Mouse (Mus musculus) spleen, adult 2 months (tissue): ENCODE results near the gene Robo1. TPM values are rescaled to one million over a fixed set of nuclear protein-coding genes. Genes with fewer than 3 reads are reported as not detected.

Experiments used
- DNase-seq, 2 experiments: peaks; one replicate each; pipeline versions ENCODE4 v3.0.0 to v3.0.0-alpha.2; 2012 to 2021; ENCODE audit warnings: low spot score in 2 of 2, low read depth in 1 of 2
- H3K27ac ChIP-seq: fragments of 200-500 bp; 2 replicates; pipeline ENCODE4 v1.5.1; 2012; ENCODE audit warnings: low read length, inconsistent platforms; ENCODE audit not compliant: insufficient read depth
- H3K27me3 ChIP-seq: fragments of 200-500 bp; 2 replicates; pipeline ENCODE4 v1.6.1; 2012; ENCODE audit warnings: mild to moderate bottlenecking, moderate library complexity, low read length, inconsistent platforms; ENCODE audit not compliant: control insufficient read depth, insufficient read depth
- H3K36me3 ChIP-seq: fragments of 200-500 bp; 2 replicates; pipeline ENCODE4 v1.6.1; 2012; ENCODE audit warnings: mild to moderate bottlenecking, low read length, inconsistent platforms; ENCODE audit not compliant: control insufficient read depth, insufficient read depth
- H3K4me1 ChIP-seq: fragments of 200-500 bp; 2 replicates; pipeline ENCODE4 v1.6.1; 2011; ENCODE audit warnings: inconsistent platforms; ENCODE audit not compliant: control insufficient read depth, insufficient read depth, insufficient read length
- H3K4me3 ChIP-seq: fragments of 200-500 bp; 2 replicates; pipeline ENCODE4 v1.5.1; 2011; ENCODE audit warnings: mild to moderate bottlenecking, inconsistent platforms; ENCODE audit not compliant: insufficient read depth, insufficient read length; ENCODE audit errors: extremely low read depth
- CTCF ChIP-seq: fragments of 200-500 bp; IDR thresholded peaks from 2 replicates; pipeline ENCODE4 v1.5.1; 2011; ENCODE audit warnings: mild to moderate bottlenecking, inconsistent platforms; ENCODE audit not compliant: insufficient read depth, insufficient read length, insufficient replicate concordance; ENCODE audit errors: extremely low read depth
- POLR2A ChIP-seq: fragments of 200-500 bp; IDR thresholded peaks from 2 replicates; pipeline ENCODE4 v1.6.1; 2011; ENCODE audit warnings: low read depth, low read length, inconsistent platforms
- WGBS: fragments of 180-500 bp; shearing (Covaris S2); methylation state at CpG from one replicate; pipeline ENCODE4 v1.1.7; 2018; 5-methylcytosine and 5-hydroxymethylcytosine counted together
- polyA plus RNA-seq: library from polyadenylated mRNA; depleted of rRNA; stranded (reverse); fragments of >200 nt; gene quantifications from 2 replicates; pipeline ENCODE4 v1.2.3, GENCODE M21; 2012

The Robo1 gene
- polyA plus RNA-seq, 1 experiment, result 1.4 TPM

DNA sequence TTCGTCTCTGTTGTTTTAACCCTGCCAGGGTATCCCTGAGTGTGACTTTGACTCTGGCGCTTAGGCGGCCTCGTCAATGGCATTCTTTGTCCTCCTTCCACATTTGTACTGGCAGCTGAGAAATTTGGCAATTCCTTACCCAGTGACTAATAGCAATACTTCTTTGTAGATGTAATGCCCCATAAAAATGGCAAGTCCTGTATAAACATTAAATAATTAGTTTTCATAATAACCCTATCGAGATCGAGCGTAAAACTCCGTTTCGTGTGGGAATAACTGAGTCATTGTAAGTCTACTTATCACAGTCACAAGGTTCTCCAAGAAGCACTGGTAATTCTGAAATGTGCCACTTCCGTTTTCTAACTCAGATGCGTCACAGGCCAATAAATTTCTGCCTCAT, 589.0 kb downstream of the Robo1 start:
- no peak for DNase-seq
- no peak overlapping the region for H3K4me3 ChIP-seq
- no peaks in the 10 kb centered on the region for H3K4me1 ChIP-seq
- 85% methylated on average over 11 of the region's 11 CpGs for whole genome bisulfite sequencing
- no peak overlapping the region for H3K27ac ChIP-seq
- TF ChIP-seq CTCF, result no peak
- TF ChIP-seq POLR2A, result no peak
- no peaks in the 10 kb centered on the region for H3K27me3 ChIP-seq
- H3K36me3 ChIP-seq, result no peaks in the 10 kb centered on the region

DNA sequence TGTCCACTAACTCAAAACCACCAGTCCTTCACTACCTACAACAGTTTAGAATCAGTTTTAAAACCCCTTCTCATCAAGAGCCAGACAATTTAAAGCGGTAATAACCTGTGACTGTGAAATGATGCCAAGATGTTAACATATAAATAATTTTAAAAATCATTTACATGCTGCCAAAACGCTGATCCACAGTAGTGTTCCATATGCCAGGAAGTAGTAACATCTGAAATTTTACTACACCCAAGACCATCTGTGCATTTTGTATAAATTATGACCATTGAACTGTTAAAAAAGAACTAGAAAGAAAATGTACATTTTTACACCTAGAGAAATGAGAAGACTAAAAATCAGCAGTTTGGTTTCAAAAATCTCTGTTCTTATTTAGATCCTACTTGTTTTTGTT, 600.8 kb downstream of the Robo1 start:
- no peak for TF ChIP-seq POLR2A
- no peak for TF ChIP-seq CTCF
- Histone ChIP-seq H3K27ac (no peak overlapping the region), H3K36me3 (no peaks in the 10 kb centered on the region), H3K4me1 (no peaks in the 10 kb centered on the region), H3K4me3 (no peak overlapping the region), H3K27me3 (no peaks in the 10 kb centered on the region; the same call in 1 of the 2 replicates)
- DNase-seq, result no peak
- 80% methylated on average over 2 of the region's 2 CpGs for WGBS

DNA sequence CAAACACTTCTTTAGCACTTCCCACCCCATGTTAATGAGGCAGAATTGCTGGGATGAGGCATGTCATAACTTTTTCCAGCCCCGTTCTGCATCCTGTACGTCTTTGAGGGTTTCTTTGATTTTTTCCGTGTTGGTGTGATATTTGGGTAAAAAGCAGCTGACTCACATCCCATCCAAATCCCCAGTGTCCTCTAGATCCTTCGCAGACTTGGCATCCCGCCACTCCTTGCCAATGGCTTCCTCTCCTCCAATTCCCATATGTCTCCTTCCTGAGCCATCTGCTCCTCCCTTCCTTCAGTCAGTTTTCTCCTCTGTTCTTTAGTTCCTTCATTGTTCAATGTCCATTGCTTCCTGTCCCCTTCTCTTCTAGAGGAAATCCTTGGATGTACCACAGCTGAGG, 605.0 kb downstream of the Robo1 start:
- no peak for TF ChIP-seq CTCF
- no peak for TF ChIP-seq POLR2A
- Histone ChIP-seq H3K27me3 (no peaks in the 10 kb centered on the region; the same call in 1 of the 2 replicates), H3K4me3 (no peak overlapping the region), H3K4me1 (no peaks in the 10 kb centered on the region), H3K36me3 (no peaks in the 10 kb centered on the region), H3K27ac (no peak overlapping the region)
- DNase-seq, result no peak
- WGBS, result 56% methylated on average over 5 of the region's 5 CpGs

DNA sequence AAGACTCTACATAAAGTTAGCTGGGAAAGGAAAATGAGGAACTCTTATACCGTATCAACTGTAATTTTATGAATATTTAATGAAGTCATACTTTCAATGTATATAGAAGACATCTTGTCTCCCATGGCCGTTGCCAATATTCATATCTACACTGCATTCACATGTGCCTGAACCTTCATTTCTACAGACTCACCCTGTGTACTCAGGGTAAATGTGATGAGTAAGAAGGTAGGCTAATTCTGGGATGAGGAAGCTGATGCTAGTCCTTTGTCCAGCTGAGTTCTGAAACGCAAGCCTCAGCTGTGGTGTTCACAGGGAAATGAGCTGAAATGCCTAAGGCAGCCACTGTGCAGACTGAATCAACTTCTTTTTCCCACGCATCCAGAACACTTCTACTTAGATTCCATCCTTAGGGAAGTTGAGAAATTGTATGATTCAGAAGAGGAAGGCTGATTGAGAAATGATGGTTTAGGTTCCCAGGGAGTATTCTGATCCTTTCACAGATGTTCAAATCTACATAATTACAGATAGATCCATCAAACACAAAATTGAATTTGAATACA, 606.0 kb downstream of the Robo1 start:
- Histone ChIP-seq H3K4me3 (no peak overlapping the region), H3K27me3 (no peaks in the 10 kb centered on the region; the same call in 1 of the 2 replicates), H3K36me3 (no peaks in the 10 kb centered on the region), H3K27ac (no peak overlapping the region), H3K4me1 (no peaks in the 10 kb centered on the region)
- TF ChIP-seq CTCF (no peak), POLR2A (no peak)
- no peak for DNase-seq
- 79% methylated on average over 4 of the region's 4 CpGs for WGBS

DNA sequence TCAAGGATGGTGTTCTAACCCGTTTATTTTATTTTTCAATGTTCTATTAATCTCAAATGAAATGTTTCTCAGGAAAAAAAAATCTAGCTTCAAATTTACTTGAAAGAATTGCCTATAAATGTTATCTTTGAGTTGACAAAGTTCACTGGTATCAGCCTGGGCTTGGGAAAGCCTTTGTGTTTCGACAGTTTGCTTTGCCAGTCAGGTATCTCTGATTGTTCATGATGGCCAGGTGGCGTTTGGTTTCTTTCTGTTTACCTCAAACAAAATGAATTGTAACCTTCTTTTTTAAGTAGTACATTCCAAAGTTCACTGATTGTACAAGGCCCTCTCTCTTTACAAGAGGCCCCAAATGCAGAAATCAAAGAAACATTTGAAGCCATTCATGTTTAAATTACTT, 611.9 kb downstream of the Robo1 start:
- Histone ChIP-seq H3K4me3 (no peak overlapping the region), H3K27me3 (no peaks in the 10 kb centered on the region), H3K36me3 (no peaks in the 10 kb centered on the region), H3K4me1 (no peaks in the 10 kb centered on the region), H3K27ac (no peak overlapping the region)
- DNase-seq, result no peak
- TF ChIP-seq POLR2A (no peak), CTCF (no peak)
- WGBS, result 79% methylated on average over 3 of the region's 3 CpGs

DNA sequence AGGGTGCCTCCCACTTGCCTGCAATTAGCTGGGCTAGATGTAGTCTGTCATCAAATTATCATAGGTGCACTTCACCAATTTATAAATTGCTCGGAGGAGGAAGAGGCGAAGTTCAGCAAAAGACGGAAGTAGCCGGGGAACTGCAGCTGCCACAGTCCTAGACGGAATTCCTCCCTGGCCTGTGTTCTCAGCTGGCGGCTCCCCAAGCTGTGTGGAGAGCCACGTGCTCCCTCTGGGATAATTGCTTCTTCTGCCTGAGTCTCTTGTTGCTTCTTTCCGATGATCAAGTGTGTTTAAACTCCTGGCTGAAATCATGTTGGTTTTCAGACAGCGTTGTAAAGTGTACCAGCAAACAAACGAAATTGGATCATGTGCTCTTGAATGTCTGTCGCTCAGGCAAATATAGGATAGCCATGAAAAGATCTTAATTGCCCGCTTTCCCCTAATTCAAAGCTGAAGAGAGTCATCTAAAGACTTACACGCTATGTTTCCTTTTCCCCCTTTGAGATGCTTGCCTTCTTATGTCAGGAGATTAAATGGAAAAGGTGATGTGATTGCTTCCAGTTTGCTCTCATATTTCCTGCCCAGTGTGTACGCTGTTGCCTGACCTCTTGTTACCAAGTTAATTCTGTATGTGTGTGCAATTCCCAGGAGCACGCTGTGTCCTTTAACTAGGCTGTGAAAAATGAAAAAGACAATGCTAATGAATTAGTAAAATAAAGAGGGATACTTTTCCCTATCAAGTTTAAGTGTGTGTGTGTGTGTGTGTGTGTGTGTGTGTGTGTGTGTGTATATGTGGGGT, 616.5 kb downstream of the Robo1 start:
- DNase-seq, result no peak
- Histone ChIP-seq H3K27ac (no peak overlapping the region), H3K27me3 (no peaks in the 10 kb centered on the region), H3K4me1 (no peaks in the 10 kb centered on the region), H3K36me3 (no peaks in the 10 kb centered on the region), H3K4me3 (no peak overlapping the region)
- 54% methylated on average over 15 of the region's 15 CpGs for WGBS
- TF ChIP-seq CTCF (no peak), POLR2A (no peak)

DNA sequence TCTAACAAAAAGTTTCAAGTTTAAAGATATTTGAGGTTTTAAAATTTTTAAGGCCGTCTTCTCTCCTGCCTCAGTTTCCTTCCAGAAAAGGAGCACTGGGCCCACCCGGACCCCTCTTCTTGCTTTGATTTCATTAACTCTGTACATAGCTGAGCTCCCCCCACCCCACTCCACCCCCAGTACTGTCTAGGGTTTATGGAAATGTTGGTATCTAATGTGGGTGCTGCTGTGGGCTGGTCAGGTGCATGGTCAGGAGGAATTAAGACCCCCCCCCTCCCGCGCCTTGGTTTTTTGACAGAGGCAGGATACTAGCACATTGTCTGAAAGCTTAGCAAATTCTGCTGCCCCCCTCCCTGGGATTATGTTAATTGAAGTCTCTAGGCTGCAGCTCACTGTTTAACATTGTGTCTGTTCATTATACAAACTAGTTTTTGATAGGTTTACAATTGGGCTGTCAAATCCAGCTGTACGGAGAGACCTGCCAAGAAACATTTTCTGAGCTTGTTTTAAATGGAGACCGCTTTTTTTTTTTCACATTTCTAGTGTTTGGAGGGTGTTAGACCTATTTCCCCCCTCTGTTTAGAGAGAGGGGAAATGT, 620.5 kb downstream of the Robo1 start:
- Histone ChIP-seq H3K36me3 (no peaks in the 10 kb centered on the region), H3K4me3 (no peak overlapping the region), H3K27me3 (no peaks in the 10 kb centered on the region), H3K4me1 (no peaks in the 10 kb centered on the region), H3K27ac (no peak overlapping the region)
- TF ChIP-seq POLR2A (no peak), CTCF (no peak)
- WGBS, result 90% methylated on average over 6 of the region's 6 CpGs
- DNase-seq, result no peak
